Mouse (Mus musculus): Measurements from ENCODE around the gene Nubpl. TPM values are rescaled to one million over a fixed set of nuclear protein-coding genes. Genes with fewer than 3 reads are reported as not detected.

Nubpl gene
- polyA plus RNA-seq, 2 experiments = 4.9 to 11.6 TPM

GRCm38 (mm10) chr12:52317635-52318034, 220.1 kb downstream of the Nubpl start:
- Histone ChIP-seq H3K27ac (replicated peaks; ENCODE audit: low read depth, low read length) (no peak overlapping the region), H3K4me3 (replicated peaks; ENCODE audit: low read length) (no peak overlapping the region), H3K27me3 (ENCODE audit: control insufficient read depth, insufficient read depth, low read length) (no peaks in the 10 kb centered on the region), H3K4me2 (replicated peaks; ENCODE audit: low read depth, low read length, severe bottlenecking) (no peak overlapping the region), H3K9me3 (ENCODE audit: control insufficient read depth, low read length) (no peaks in the 10 kb centered on the region), H3K9ac (ENCODE audit: low read depth, low read length, severe bottlenecking) (no peak overlapping the region), H3K36me3 (ENCODE audit: control insufficient read depth, insufficient read depth, low read length) (no peaks in the 10 kb centered on the region), H3K4me1 (ENCODE audit: control insufficient read depth, insufficient read depth, low read length) (no peaks in the 10 kb centered on the region)
- 45% methylated on average over 6 of the region's 6 CpGs for WGBS
- ATAC-seq (ENCODE audit: low FRiP score, low read depth) (no peak), DNase-seq (ENCODE audit: low spot score) (no peak)
- TF ChIP-seq POLR2A (IDR thresholded peaks at IDR 0.05; ENCODE audit: borderline replicate concordance, extremely low read depth, insufficient read depth, insufficient read length) = no peak

DNA sequence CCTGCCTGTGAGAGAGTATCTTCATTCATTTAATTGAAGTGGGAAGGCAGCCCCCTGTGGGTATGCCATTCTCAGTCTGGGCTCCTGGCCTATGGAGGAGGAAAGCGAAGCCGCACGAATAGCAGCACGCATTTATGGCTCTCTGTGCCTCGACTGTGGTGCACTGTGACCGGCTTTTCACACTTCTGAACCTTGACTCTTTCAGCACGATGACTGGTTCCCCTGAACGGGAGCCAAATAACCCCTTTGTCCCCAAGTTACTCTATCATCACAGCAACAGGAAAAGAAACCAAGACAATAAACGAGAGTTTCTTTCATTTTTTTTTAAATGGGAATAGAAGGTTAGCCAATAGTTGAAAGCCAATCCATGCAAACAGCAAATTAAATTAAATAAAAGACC, 220.9 kb downstream of the Nubpl start:
- Histone ChIP-seq H3K27ac (replicated peaks; ENCODE audit: low read depth, low read length) (no peak overlapping the region), H3K36me3 (ENCODE audit: control insufficient read depth, insufficient read depth, low read length) (no peaks in the 10 kb centered on the region), H3K9ac (ENCODE audit: low read depth, low read length, severe bottlenecking) (no peak overlapping the region), H3K4me1 (ENCODE audit: control insufficient read depth, insufficient read depth, low read length) (no peaks in the 10 kb centered on the region), H3K9me3 (ENCODE audit: control insufficient read depth, low read length) (no peaks in the 10 kb centered on the region), H3K4me3 (replicated peaks; ENCODE audit: low read length) (no peak overlapping the region), H3K27me3 (ENCODE audit: control insufficient read depth, insufficient read depth, low read length) (no peaks in the 10 kb centered on the region), H3K4me2 (replicated peaks; ENCODE audit: low read depth, low read length, severe bottlenecking) (no peak overlapping the region)
- no peak for TF ChIP-seq POLR2A (IDR thresholded peaks at IDR 0.05; ENCODE audit: borderline replicate concordance, extremely low read depth, insufficient read depth, insufficient read length)
- DNase-seq (ENCODE audit: low spot score) (no peak), ATAC-seq (ENCODE audit: low FRiP score, low read depth) (no peak)
- 64% methylated on average over 9 of the region's 9 CpGs for WGBS

- no peak overlapping the region for H3K4me3 ChIP-seq (replicated peaks; ENCODE audit: low read length)
- no peak overlapping the region for H3K9ac ChIP-seq (ENCODE audit: low read depth, low read length, severe bottlenecking)
- H3K36me3 ChIP-seq (ENCODE audit: control insufficient read depth, insufficient read depth, low read length) = no peaks in the 10 kb centered on the region
- H3K4me1 ChIP-seq (ENCODE audit: control insufficient read depth, insufficient read depth, low read length) = no peaks in the 10 kb centered on the region
- no peak for TF ChIP-seq POLR2A (IDR thresholded peaks at IDR 0.05; ENCODE audit: borderline replicate concordance, extremely low read depth, insufficient read depth, insufficient read length)
- no peaks in the 10 kb centered on the region for H3K9me3 ChIP-seq (ENCODE audit: control insufficient read depth, low read length)
- no peaks in the 10 kb centered on the region for H3K27me3 ChIP-seq (ENCODE audit: control insufficient read depth, insufficient read depth, low read length)
- DNase-seq (ENCODE audit: low spot score) (no peak), ATAC-seq (ENCODE audit: low FRiP score, low read depth) (no peak)
- 64% methylated on average over 6 of the region's 6 CpGs for WGBS
- no peak overlapping the region for H3K4me2 ChIP-seq (replicated peaks; ENCODE audit: low read depth, low read length, severe bottlenecking)
- no peak overlapping the region for H3K27ac ChIP-seq (replicated peaks; ENCODE audit: low read depth, low read length)
These were observed 221.6 kb downstream of the Nubpl start for GRCm38 (mm10) chr12:52319156-52319555.

- Histone ChIP-seq H3K4me1 (ENCODE audit: control insufficient read depth, insufficient read depth, low read length) (0 out of 2 replicates have a peak, but pooled peaks cover 5% of the 10 kb centered on the region), H3K4me2 (replicated peaks; ENCODE audit: low read depth, low read length, severe bottlenecking) (no peak overlapping the region), H3K27ac (replicated peaks; ENCODE audit: low read depth, low read length) (no peak overlapping the region), H3K9ac (ENCODE audit: low read depth, low read length, severe bottlenecking) (no peak overlapping the region), H3K4me3 (replicated peaks; ENCODE audit: low read length) (no peak overlapping the region), H3K9me3 (ENCODE audit: control insufficient read depth, low read length) (no peaks in the 10 kb centered on the region), H3K36me3 (ENCODE audit: control insufficient read depth, insufficient read depth, low read length) (no peaks in the 10 kb centered on the region), H3K27me3 (ENCODE audit: control insufficient read depth, insufficient read depth, low read length) (no peaks in the 10 kb centered on the region)
- TF ChIP-seq POLR2A (IDR thresholded peaks at IDR 0.05; ENCODE audit: borderline replicate concordance, extremely low read depth, insufficient read depth, insufficient read length) = no peak
- ATAC-seq (ENCODE audit: low FRiP score, low read depth) (no peak), DNase-seq (ENCODE audit: low spot score) (no peak)
- WGBS = 90% methylated on average over 4 of the region's 4 CpGs
These were observed 231.0 kb downstream of the Nubpl start for GRCm38 (mm10) chr12:52328488-52328887.

DNA sequence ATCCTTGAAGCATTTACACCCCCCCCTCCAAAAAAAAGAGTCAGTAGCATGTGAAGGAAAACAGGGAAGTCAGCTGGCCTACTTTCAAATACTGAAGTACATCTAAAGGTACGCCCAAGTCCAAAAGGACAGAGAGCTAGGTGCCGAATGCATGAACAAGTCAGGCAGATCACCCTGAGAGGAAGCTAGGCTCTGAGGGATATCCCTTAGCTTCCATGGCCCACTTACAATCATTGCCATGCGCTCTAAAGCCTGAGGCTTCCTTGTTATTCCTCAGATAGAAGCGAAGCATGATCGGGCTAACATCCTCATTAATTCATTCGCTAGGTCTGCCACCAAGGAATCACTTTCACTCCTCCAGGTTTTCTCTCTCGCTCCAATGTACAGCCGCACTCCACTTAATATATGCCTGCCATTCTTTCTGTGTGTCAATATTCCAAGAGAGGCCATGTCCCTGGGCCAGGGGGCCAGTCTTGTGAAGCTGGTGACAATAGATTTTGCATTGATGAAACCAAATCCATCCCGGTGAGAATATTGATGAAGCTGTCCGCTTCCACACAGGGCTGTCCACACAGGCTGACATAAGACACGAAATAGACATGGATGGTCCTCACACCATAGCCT, 237.7 kb downstream of the Nubpl start:
- Histone ChIP-seq H3K9ac (ENCODE audit: low read depth, low read length, severe bottlenecking) (no peak overlapping the region), H3K9me3 (ENCODE audit: control insufficient read depth, low read length) (no peaks in the 10 kb centered on the region), H3K27ac (replicated peaks; ENCODE audit: low read depth, low read length) (no peak overlapping the region), H3K4me2 (replicated peaks; ENCODE audit: low read depth, low read length, severe bottlenecking) (no peak overlapping the region), H3K27me3 (ENCODE audit: control insufficient read depth, insufficient read depth, low read length) (no peaks in the 10 kb centered on the region), H3K36me3 (ENCODE audit: control insufficient read depth, insufficient read depth, low read length) (no peaks in the 10 kb centered on the region), H3K4me3 (replicated peaks; ENCODE audit: low read length) (no peak overlapping the region), H3K4me1 (ENCODE audit: control insufficient read depth, insufficient read depth, low read length) (no peaks in the 10 kb centered on the region)
- WGBS = 93% methylated on average over 11 of the region's 11 CpGs
- no peak for DNase-seq (ENCODE audit: low spot score)
- no peak for ATAC-seq (ENCODE audit: low FRiP score, low read depth)
- TF ChIP-seq POLR2A (IDR thresholded peaks at IDR 0.05; ENCODE audit: borderline replicate concordance, extremely low read depth, insufficient read depth, insufficient read length) = no peak
